Mouse (Mus musculus) left cerebral cortex, postnatal 10 days (tissue): Measurements from ENCODE around the gene Gtf2h3. TPM values are rescaled to one million over a fixed set of nuclear protein-coding genes. Genes with fewer than 3 reads are reported as not detected.
A peak's percentile ranks its signal among the peaks of the same experiment; 100 is the strongest.
"Not testable (repeated sequence)": the region's sequence is repeated elsewhere in the genome, so short reads cannot be mapped to it uniquely, and the experiment has no call there.

Experiments
- DNase-seq, 2 experiments: peaks; one replicate each; pipeline ENCODE4 v3.0.0; 2021 to 2022; ENCODE audit warnings: low spot score in 2 of 2, mixed read lengths in 1 of 2; ENCODE audit errors: extremely low spot score in 1 of 2
- intact Hi-C: fragments of 180-260 bp; cut with DNase I; formaldehyde crosslinking; loops from one replicate; pipeline ENCODE4 v1.15.1; 2025
- total RNA-seq, 2 experiments: library from RNA; stranded (reverse); gene quantifications; 2 replicates each; pipeline ENCODE4 v1.2.3; 2021

Gtf2h3 gene
- 10 to 100 TPM; 28.1 to 28.7 TPM for total RNA-seq

GRCm38 (mm10) chr5:124578633-124579317, at the start of gene Gtf2h3, which contains the start of gene Eif2b1:
TSS of gene Gtf2h3 (plus strand) at chr5:124579140.
TSS of gene Eif2b1 (minus strand) at chr5:124579131.
- DNase-seq = peak; percentile 90 to 96
- intact Hi-C loops = no loop called here

DNA sequence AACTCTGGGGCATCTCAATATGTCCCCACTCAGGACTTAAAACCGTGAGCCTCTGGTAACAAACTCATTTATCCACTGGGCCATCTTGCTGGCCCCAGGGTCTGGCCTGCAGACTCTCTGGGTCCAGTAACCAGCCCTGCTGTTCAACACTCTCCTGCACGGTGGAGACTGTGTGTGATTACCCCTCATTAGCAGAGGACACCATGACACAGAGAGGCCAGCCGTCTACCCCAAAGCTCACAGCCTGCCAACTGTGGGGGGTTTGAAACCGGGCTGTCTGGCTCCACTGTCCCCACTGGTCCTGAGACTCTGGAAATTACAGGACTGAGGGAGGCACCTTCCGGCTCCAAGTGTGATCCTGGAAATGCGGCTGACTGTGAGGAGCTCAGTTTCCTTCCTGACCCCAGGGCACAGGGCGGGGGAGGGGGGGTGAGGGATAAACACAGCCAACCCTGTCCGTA, 49.7 kb upstream of the Gtf2h3 start:
- intact Hi-C loops = no loop called here
- peak in 1 of 2 experiments; percentile 63 for DNase-seq

DNA sequence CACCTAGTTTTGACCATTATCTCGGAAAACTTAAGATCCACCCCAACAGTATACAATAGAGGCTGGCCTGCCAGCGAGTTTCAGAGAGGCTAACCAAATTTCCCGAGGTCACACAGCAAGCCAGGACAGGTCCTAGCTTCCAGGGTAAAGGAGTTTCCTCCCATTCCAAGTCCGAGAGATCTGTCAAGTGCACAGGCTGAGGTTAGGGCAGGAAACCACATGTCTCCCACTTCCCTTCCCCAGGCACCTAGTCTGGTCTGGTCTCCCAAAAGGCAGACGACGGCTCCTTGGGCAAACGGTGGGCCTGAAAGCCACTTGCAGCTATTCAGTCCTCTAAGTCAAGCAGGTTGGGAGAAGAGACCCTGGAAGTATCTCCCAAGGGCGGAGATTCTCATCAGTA, 49.2 kb upstream of the Gtf2h3 start:
- no peak for DNase-seq
- intact Hi-C loops = loop anchor here (5.0 kb wide), 1 partner anchor 42 kb away; no protein-coding TSS in a partner anchor

- intact Hi-C loops = loop anchor here (5.0 kb wide), 1 partner anchor 44 kb away; no protein-coding TSS in a partner anchor
- peak; percentile 73 to 94 for DNase-seq
Observed at GRCm38 (mm10) chr5:124530655-124531582, 48.0 kb upstream of the Gtf2h3 start, which contains the start of gene Rilpl1. TSS of gene Rilpl1 (minus strand) at chr5:124531391.

GRCm38 (mm10) chr5:124531583-124531930, 47.4 kb upstream of the Gtf2h3 start:
- intact Hi-C loops = loop anchor here (5.0 kb wide), 1 partner anchor 44 kb away; no protein-coding TSS in a partner anchor

GRCm38 (mm10) chr5:124532451-124532850, 46.5 kb upstream of the Gtf2h3 start:
- peak in 1 of 2 experiments; percentile 45 for DNase-seq
- intact Hi-C loops = loop anchor here (5.0 kb wide), 1 partner anchor 45 kb away; no protein-coding TSS in a partner anchor

More at GRCm38 (mm10) chr5:124531583-124531930, 47.4 kb upstream of the Gtf2h3 start:
- no peak for DNase-seq

- no peak for DNase-seq
- intact Hi-C loops = loop anchor here (5.0 kb wide), 1 partner anchor 98 kb away; the partner anchor contains the start of gene Kmt5a
Observed at GRCm38 (mm10) chr5:124535016-124535415, 43.9 kb upstream of the Gtf2h3 start.

- peak in 1 of 2 experiments; percentile 68 for DNase-seq
Observed at GRCm38 (mm10) chr5:124536776-124537175, 42.2 kb upstream of the Gtf2h3 start.

GRCm38 (mm10) chr5:124538813-124539792, 39.8 kb upstream of the Gtf2h3 start:
- intact Hi-C loops = loop anchor here (5.0 kb wide), 1 partner anchor 102 kb away; the partner anchor contains the start of gene Kmt5a
- peak; percentile 56 to 66 for DNase-seq

More at GRCm38 (mm10) chr5:124536776-124537175, 42.2 kb upstream of the Gtf2h3 start:
- intact Hi-C loops = loop anchor here (5.0 kb wide), 1 partner anchor 99 kb away; the partner anchor contains the start of gene Kmt5a

- intact Hi-C loops = loop anchor here (5.0 kb wide), 1 partner anchor 103 kb away; the partner anchor contains the start of gene Kmt5a
- no peak for DNase-seq
Observed at GRCm38 (mm10) chr5:124539905-124540304, 39.0 kb upstream of the Gtf2h3 start.

GRCm38 (mm10) chr5:124540383-124540786, 38.6 kb upstream of the Gtf2h3 start, which contains the start of gene Tmed2:
TSS of gene Tmed2 (plus strand) at chr5:124540695.
- intact Hi-C loops = no loop called here

GRCm38 (mm10) chr5:124540905-124541601, 37.9 kb upstream of the Gtf2h3 start:
- intact Hi-C loops = no loop called here
- DNase-seq = peak in 1 of 2 experiments; percentile 84

More at GRCm38 (mm10) chr5:124540383-124540786, 38.6 kb upstream of the Gtf2h3 start, which contains the start of gene Tmed2:
- peak; percentile 97 for DNase-seq

DNA sequence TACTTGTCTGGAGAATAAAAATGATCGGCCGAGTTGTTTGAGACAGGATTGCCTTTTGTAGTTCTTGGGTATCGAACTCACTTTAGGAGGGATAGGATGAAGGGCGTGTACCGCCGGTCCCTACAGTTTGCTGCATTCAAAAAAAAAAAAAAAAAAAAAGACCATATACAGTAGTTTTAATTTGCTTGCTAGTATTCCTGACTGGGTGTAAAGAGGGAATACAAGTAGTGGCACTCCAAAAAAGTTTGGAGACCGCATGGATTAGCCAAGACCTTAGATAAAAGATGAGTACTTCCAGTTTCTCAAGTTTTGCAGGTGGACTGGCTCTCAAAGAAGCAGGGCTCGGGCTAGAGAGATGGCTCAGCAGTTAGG, 37.4 kb upstream of the Gtf2h3 start:
- intact Hi-C loops = no loop called here
- no peak for DNase-seq

GRCm38 (mm10) chr5:124550737-124551136, 28.2 kb upstream of the Gtf2h3 start:
- DNase-seq, intact Hi-C loops: not testable (repeated sequence)

GRCm38 (mm10) chr5:124551349-124552093, 27.4 kb upstream of the Gtf2h3 start:
- intact Hi-C loops, DNase-seq: not testable (repeated sequence)

DNA sequence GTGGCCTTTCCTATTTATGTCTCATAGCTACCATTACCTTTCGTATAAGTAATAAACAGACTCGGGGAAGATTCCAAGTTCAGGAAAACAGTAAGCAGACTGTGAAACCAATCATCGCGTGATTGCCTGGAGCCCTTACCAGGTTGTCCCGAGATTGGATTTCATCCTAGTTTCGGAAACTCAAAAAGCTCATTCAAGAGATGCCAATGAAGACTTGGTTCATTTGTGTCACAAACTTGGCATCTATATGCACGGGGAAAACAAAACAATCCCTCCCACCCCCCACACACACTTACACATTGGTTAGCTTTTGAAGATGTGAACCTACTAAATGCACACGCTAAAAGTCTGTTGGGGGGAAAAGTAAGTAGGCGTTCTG, 26.9 kb upstream of the Gtf2h3 start:
- intact Hi-C loops = no loop called here
- no peak for DNase-seq
